Mouse (Mus musculus) myocyte (in vitro differentiated cells): ENCODE results near the gene Hfe2.
"Not testable (repeated sequence)": the region's sequence is repeated elsewhere in the genome, so short reads cannot be mapped to it uniquely, and the experiment has no call there.

Experiments used
- CEBPB ChIP-seq: IDR thresholded peaks from 2 replicates; pipeline ENCODE4 v1.6.1; 2011; ENCODE audit warnings: mild to moderate bottlenecking, moderate library complexity; ENCODE audit not compliant: poor library complexity, insufficient read depth, severe bottlenecking
- E2F4 ChIP-seq: IDR thresholded peaks from one replicate; pipeline ENCODE4 v1.6.1; 2011; ENCODE audit warnings: mild to moderate bottlenecking, control low read depth, moderate library complexity; ENCODE audit not compliant: insufficient read depth
- MAX ChIP-seq: IDR thresholded peaks from one replicate; pipeline ENCODE4 v1.6.1; 2011; ENCODE audit warnings: low read depth, mild to moderate bottlenecking, control low read depth
- MYOG ChIP-seq, 3 experiments: IDR thresholded peaks; one replicate each; pipeline ENCODE4 v1.6.1; 2011; ENCODE audit warnings: control low read depth in 2 of 3, low read depth in 2 of 3, mild to moderate bottlenecking in 2 of 3; ENCODE audit not compliant: insufficient read length in 2 of 3, control insufficient read depth in 1 of 3, insufficient read depth in 1 of 3
- POLR2A ChIP-seq: IDR thresholded peaks from one replicate; pipeline ENCODE4 v1.6.1; 2011; ENCODE audit warnings: low read depth, mild to moderate bottlenecking, control low read depth, moderate library complexity; ENCODE audit not compliant: insufficient read length
- POLR2AphosphoS2 ChIP-seq: IDR thresholded peaks from one replicate; pipeline ENCODE4 v1.6.1; 2011; ENCODE audit warnings: low read depth, control low read depth; ENCODE audit not compliant: insufficient read length
- REST ChIP-seq: IDR thresholded peaks from one replicate; pipeline ENCODE4 v1.6.1; 2011; ENCODE audit warnings: mild to moderate bottlenecking, control low read depth, moderate library complexity; ENCODE audit not compliant: insufficient read depth, insufficient read length
- SRF ChIP-seq: IDR thresholded peaks from one replicate; pipeline ENCODE4 v1.6.1; 2011; ENCODE audit warnings: low read depth; ENCODE audit not compliant: control insufficient read depth, insufficient read length
- TCF3 ChIP-seq: IDR thresholded peaks from one replicate; pipeline ENCODE4 v1.6.1; 2011; ENCODE audit warnings: low read depth, control low read depth; ENCODE audit not compliant: insufficient read length

DNA sequence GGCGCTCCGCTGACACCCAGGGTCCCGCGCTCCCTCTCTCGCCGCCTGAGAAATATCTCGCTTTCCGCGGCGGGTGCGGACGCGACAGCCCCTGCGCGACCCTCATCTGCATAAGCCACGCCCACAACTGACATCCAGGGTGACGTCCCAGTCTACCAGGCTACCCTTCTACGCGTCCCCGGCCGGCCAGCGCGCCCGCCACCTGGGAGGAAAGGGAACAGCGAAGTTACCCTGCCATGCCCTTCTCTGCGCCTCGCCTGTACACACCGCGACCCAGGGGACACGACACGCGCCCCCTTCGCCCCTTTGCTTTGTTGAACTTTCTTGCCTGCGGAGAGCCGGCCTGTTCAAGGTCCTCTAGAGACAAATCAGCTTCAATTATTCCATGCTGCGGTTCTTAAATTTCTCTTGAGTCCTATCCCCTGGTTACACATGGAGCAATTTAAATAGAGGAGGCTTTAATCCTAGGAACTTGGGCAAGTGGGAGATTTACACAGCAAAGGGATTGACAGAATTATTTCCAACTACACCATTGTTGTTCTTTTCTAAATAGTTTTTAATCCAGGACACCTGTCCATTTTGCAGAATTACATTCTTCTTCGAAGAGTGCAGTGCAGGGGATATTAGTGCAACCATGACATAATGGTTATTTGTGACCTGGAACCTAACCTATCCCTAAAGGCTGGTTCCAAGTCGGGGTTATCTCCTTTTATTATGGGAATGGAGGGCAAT lies 38.0 kb upstream of the Hfe2 start:
- not testable (repeated sequence) for TF ChIP-seq MYOG (IDR thresholded peaks at IDR 0.05; ENCODE audit: control insufficient read depth in 1 of 3, insufficient read depth in 1 of 3, insufficient read length in 2 of 3, low read depth in 2 of 3); POLR2A; TCF3; MAX; E2F4; POLR2AphosphoS2; REST; SRF; CEBPB
